Mouse (Mus musculus): ENCODE measurements around the gene Rtl6.

The Rtl6 gene

DNA sequence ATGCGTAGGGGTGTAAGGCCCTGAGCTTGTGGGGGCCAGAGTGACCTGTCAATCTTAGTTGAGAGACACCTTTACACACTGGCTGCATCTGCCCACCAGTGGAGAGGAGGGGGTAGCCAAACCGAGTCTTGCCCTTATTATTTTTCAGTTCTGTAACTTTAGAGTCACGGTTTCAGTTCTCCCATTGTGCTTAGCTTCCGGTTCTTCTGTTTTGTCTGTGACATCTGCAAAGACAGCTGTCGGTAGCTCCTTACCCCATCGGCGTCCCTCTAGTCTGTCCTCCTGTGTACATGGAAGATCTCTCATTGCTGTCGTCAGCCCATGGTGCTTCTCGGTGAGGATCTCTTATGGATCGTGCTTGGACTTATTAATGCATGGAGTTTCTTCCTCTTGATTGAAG, 20.5 kb downstream of the Rtl6 start:
- ATAC-seq (ENCODE audit: low TSS enrichment): no peak

DNA sequence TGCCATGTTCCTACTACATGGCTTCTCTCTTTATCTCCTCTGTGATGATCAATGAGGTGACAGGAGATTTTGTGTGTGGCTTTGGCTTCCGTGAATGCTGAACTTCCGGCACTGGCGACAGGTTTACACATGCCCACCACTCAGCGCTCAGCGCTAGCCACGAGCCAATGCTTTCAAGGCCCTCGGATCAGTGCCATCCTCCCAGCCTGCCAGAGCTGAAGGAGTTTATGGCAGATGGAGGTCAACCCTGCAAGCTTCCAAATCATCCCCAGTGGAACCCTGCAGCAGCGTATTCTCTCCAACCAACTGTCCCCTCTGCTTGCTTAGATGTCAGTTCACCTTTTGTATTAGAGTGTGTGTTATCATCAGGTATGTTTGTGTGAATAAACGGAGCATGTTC, 21.0 kb downstream of the Rtl6 start:
- ATAC-seq (ENCODE audit: low TSS enrichment): no peak

DNA sequence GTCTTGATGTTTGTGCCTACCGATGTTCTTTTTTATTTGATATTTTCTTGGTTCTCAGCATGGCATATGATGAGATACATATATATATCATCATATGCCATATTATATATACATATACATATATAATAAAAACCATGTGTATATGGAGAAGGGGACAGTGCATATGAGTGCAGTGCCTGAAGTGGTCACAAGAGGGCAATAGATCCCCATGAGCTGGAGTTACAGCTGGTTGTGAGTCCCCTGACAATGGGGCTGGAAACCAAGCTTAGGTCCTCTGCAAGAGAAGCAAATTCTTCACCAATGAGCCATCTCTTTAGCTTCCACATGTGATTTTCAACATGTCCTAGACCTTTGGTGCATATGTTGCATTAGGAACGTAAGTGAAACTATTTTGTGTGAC, 21.7 kb downstream of the Rtl6 start:
- ATAC-seq (ENCODE audit: low TSS enrichment): no peak

DNA sequence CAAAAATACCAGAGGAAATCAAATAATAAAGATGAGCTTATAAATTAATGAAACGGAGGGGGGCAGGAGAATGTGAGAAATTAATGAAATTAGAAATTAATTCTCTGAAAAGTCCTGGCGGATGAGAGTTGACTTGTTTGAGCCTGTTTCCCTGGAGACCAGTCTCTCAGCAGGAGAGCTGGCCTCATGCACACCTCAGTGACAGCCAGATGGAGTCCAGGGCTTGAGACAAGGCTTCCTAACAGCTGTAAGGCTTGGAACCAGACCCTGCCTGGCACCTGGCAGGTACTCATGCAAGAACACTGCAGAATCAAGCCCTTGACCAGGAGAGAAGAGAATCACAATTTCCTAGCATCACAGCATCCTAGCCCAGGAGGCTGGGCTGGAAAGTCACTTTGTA, 25.4 kb downstream of the Rtl6 start:
- ATAC-seq (ENCODE audit: low TSS enrichment): no peak

DNA sequence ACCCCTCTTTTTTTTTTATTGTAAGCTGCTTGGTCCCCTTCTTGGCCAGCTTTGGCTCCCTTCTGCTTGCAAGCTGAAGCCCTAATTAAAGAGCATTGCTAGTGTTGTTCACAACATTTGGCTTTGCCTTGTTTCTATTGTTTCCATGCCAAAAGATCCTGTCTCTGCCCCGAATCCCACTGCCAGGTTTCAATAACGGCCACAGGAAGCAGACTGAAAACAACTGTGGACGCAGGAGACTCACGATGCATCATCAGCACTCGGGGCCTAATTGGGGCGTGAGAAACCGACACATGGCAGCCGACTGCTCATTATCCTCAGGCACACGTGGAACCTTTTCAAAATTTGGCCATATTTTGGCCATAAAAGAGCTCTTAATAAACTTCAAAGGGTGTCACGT, 26.1 kb downstream of the Rtl6 start:
- no peak for ATAC-seq (ENCODE audit: low TSS enrichment)

DNA sequence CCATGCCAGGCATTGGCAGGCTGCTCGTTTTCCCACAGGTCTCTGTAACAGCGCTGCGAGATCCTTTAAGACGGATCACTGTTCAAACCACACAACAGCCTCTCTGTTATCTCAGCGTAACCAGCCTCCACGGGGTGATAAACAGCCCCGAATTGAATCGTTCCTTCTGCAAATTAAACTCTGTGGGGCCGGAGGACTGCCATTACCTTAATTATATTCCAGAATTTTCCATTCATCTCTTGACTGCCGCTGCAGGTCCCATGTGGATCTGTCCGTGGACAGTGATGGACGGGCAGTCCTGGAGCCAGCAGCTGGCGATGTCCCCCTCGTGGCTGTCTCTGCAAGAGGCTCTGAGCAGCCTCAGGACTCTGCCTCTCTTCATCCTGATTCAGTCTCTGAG, 30.7 kb downstream of the Rtl6 start:
- no peak for ATAC-seq (ENCODE audit: low TSS enrichment)

DNA sequence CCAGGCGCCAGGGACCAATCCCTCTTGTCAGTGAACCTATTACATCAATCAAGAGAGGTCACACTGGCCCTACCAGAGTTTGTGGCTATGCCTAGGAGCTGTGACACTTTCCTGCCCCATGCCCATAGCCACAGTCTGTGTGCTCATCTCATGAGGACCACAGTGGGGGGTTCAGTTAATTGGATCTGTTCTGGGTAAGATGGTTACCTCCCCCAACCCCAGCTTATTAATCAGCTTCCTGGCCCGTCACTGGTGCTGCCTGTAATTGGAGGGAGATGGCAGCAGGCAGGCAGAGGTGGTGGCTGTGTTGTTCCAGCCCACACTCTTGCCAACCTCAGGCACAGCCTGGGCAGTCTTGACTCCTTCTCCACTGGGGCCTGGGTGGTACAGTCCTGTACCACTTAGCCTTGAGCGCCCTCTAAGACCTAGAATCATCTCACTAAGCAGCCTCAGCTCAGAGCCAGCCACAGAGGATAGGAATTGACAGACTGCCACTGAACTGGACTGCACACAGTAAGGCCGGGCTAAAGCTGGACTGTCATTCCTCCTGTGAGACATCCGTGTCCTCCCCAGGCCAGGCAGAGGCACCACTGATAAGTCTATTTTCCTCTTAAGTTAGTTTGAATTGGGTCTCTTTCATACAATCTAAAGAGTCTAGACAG, 32.3 kb downstream of the Rtl6 start:
- ATAC-seq (ENCODE audit: low TSS enrichment): no peak

DNA sequence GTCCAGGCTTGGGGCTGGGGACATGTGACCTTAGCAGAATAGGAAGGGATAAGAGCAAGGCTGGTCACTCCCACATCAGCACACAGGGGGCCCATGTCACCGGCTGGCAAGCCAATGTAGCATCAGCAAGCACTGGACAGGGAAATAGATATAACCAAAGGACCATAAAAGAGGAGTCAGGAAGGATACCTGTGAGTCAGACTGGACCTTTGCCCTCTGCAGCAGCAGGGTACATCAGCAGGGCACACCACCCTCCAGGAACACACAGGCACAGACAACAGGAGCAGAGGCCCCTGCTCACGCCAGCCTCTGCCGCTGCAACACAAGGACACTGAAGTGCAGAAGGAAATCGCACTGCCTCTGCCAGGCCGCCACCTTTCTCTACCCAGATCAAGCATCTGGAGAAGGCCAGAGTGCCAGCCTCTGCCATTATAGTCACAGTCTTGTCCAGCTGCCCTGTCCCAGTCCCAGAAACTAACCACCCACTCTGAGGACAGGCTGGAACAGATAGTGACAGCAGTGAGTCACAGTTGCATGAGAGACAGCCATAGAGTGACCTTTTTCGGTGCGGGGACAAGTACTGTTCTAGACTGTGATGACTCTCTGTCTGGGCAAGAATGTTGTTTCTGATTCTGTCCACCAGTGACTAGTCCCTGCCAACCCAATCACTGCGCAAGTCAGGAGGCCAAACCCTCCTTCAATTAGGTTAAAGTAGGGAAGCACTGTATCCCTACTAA, 34.5 kb downstream of the Rtl6 start:
- ATAC-seq (ENCODE audit: low TSS enrichment): no peak

DNA sequence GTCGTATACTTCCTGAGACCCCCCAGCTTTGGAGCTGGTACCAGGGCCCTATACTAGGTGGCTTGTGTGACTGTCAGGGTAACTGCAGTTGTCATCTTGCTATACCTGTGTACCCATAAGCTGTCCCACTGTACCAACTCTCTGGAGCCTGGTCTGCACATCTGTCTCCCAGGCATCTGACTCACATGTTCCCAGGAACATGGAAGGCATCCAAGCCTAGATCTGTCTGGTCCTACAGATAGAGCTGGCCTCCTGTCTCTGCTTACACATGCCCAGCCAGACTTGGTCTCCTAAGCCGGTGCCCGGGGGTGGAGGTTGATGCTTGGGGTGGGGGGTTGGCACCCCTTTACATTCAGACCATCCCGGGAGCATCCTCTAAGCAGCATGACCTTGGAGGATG, 36.1 kb downstream of the Rtl6 start:
- ATAC-seq (ENCODE audit: low TSS enrichment): peak; percentile 31; the same call in 1 of the 2 replicates

DNA sequence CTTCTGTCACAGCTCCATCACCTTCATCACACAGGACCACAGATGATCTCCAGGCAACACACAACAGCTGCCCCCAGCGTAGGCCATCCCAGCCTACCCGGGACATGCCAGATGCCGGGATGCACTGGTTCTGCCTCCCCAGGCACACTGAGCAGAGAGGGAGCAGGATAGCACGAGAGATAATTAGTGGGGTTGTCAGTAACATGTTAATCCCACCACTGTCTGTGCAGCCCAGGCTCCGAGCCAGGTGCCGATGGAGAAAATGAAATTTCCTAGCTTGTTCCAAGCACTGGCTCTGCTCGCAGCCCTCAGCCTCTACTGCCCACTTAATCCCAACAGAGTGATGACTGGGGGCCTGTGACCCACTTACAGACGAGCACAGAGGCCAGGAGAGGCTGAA, 39.1 kb downstream of the Rtl6 start:
- ATAC-seq (ENCODE audit: low TSS enrichment): no peak

DNA sequence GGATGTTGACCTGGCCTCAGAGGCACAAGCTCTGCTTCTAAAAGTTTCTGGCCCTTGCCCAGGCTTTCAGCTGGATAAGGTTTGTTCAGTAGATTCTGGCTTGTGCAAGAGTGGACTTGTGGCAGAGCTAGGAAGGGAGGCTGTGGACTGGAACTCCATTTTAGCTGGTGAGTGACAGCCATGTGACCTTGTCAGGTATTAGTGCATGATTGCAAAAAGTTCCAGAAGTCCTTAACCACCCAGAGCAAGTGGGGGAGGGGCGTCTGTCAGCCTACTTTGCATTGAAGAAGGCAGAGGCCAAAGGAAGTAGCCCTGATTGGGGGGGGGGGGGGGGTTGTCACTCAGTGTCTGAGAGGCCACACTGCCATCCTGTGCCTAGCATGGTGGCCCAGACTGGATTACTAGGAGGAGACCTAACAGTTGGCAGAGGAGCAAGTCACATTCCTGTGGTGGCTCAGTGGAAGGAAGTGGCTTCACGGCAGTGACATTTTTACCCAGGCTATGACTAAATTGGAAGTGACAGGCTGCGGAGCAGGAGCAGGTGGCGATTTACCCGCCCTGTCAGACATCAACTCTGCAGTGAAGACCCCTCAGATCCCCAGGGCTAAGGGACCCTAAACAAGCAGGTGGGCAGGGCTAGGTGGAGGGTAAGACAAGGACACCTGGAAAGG, 44.9 kb downstream of the Rtl6 start:
- ATAC-seq (ENCODE audit: low TSS enrichment): no peak

DNA sequence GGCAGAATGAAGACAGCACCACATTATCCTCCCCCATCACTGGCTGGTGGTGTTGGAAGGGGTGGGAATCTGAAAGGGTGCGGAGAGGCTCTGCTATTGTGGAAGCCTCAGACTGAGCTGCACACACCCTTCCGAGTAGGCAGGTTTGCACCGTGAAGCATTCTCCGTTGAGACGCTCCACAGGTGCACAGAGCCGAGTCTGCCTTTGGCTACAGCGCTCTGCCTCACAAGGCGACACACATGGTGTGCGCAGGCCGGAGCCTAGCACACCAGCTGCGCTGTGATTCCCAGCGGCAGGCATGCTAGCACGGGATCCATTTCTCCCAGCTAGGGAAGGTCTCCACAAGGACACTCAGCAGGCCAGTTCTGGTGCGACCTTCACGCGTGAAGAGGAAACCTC, 47.6 kb downstream of the Rtl6 start:
- ATAC-seq (ENCODE audit: low TSS enrichment): peak; percentile 77

DNA sequence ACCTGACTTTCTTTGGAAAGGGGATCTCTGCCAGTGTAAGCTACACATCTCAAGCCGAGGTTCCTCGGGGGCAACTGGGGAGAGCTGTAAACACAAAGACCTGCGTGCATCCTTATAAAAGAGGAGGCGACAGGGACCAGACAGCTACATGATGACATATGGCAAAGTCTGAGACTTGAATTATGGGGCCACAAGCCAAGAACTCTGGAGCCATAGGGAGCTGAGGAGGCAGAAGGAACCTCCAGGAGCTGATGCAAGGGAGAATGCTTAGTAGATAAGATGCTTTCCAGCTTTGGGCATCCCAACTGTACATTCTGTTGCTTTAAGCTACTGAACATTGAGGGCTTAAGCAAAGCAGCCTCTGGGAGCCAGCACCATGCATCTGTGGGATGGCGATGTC, 48.5 kb downstream of the Rtl6 start:
- ATAC-seq (ENCODE audit: low TSS enrichment): peak; percentile 33

DNA sequence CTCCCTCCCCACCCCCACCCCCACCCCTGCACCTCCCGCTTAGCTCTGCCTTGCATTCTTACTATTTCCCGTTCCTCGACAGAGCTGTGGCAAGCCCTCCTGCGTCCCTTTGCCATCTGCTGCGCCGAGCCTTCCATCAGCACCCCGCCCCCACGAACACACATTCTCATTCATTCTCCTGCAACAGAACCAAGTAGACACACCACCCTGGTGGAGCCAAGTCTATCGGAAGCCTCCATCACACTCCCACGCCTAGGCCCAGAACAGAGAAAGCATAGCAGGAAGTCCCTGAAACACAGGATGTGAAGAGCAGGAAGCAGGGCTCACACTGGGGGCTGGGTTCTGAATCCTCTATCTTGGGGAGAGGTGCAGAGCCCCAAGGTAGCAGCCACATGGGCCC, 51.6 kb downstream of the Rtl6 start:
- peak; percentile 66 for ATAC-seq (ENCODE audit: low TSS enrichment)

DNA sequence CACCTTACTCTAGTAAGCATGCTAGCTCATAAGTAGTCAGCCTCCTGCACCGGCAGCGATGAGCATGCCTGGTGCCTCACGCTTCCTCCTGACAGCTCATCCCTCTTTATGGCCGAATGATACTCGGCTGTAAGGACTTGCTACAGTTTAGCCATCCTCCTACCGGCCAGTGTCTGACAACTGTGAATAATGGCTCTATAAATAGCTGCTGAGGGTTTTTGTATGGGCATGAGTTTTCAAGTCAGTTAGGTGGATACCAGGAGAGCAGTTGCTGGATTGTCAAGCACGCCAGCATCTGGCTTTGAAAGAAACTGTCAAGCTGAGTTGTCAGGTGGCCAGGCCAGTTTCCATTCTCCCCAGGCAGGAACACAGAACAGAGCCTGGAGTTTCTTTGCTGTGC, 52.7 kb downstream of the Rtl6 start:
- ATAC-seq (ENCODE audit: low TSS enrichment): no peak
